Comparison of ENCODE assay signal across 23 mouse cellular contexts in genomic region chr14:121552586-121552985, GRCm38 (mm10). TPM values are rescaled to one million over a fixed set of nuclear protein-coding genes. Genes with fewer than 3 reads are reported as not detected.
DNase-seq lines count a peak whose midpoint lies in the region; ATAC-seq and TF ChIP-seq lines count a peak whose summit lies in the region.
"Had no signal": no experiment of that assay in that cellular context is flagged by ENCODE, and none has a peak within 500 bp of the region (broad histone marks: within the 10 kb centered on the region; RNA-seq: fewer than 3 reads in every experiment).

No protein-coding gene starts in this region.

- peaks cover 23% of the 10 kb centered on the region for H3K4me1 ChIP-seq in small intestine, adult 2 months (ENCODE audit: control insufficient read depth, insufficient read depth, insufficient read length, low read length)
- no peaks in the 10 kb centered on the region; the same call in 1 of the 2 replicates for H3K4me1 ChIP-seq in midbrain, embryonic 11.5 days (ENCODE audit: control insufficient read depth, insufficient read depth, low read length)
- no peaks in the 10 kb centered on the region for H3K4me1 ChIP-seq in forebrain, embryonic 14.5 days (ENCODE audit: control insufficient read depth, insufficient read depth, low read length)
- H3K4me1 ChIP-seq: forebrain, embryonic 12.5 days had no signal

- peak; percentile 34 for DNase-seq in CD4-positive helper T cell, adult 2 months (ENCODE audit: low read depth, low spot score)
- DNase-seq in T-cell, adult 2 months (ENCODE audit: low spot score), result peak; percentile 54
- peak; percentile 49 for DNase-seq in thymus, postnatal 14 days
- no peak for DNase-seq in midbrain, embryonic 11.5 days (ENCODE audit: low spot score, missing footprints)
- DNase-seq in urinary bladder, postnatal 10 days (ENCODE audit: low spot score), result no peak
- no peak for DNase-seq in forebrain, embryonic 14.5 days (ENCODE audit: low spot score)
- DNase-seq in spleen, adult 18-20 months, result no peak
- DNase-seq: adrenal gland, adult 8-10 months; cerebellum, adult 11 months; cerebellum, adult 9-10 months; cerebellum, postnatal 25 days; gastrocnemius, postnatal 10 days; heart, adult 18-20 months; heart, postnatal 14 days had no signal

- no peak overlapping the region for H3K9ac ChIP-seq in midbrain, embryonic 11.5 days (ENCODE audit: low read length)
- H3K9ac ChIP-seq in forebrain, embryonic 14.5 days (ENCODE audit: low read length), result no peak overlapping the region
- H3K9ac ChIP-seq: embryonic facial prominence, embryonic 13.5 days; forebrain, embryonic 12.5 days; hindbrain, embryonic 14.5 days; intestine, embryonic 15.5 days had no signal

- TF ChIP-seq CTCF in small intestine, adult 2 months (IDR thresholded peaks at IDR 0.05; ENCODE audit: extremely low read depth, insufficient read length, insufficient replicate concordance, low read depth, low read length), result no peak

- H3K36me3 ChIP-seq in small intestine, adult 2 months (ENCODE audit: control insufficient read depth, insufficient read depth, low read length), result no peaks in the 10 kb centered on the region; the same call in 1 of the 2 replicates
- 0 out of 2 replicates have a peak, but pooled peaks cover 3% of the 10 kb centered on the region for H3K36me3 ChIP-seq in midbrain, embryonic 11.5 days (ENCODE audit: control insufficient read depth, insufficient read depth, low read length)
- no peaks in the 10 kb centered on the region for H3K36me3 ChIP-seq in forebrain, embryonic 14.5 days (ENCODE audit: control insufficient read depth, insufficient read depth, low read length)
- H3K36me3 ChIP-seq: embryonic facial prominence, embryonic 13.5 days; forebrain, embryonic 12.5 days; hindbrain, embryonic 10.5 days had no signal

- H3K4me2 ChIP-seq in midbrain, embryonic 11.5 days, result no peak overlapping the region
- no peak overlapping the region for H3K4me2 ChIP-seq in forebrain, embryonic 14.5 days (ENCODE audit: low read length)
- H3K4me2 ChIP-seq: embryonic facial prominence, embryonic 13.5 days; forebrain, embryonic 12.5 days; hindbrain, embryonic 14.5 days; intestine, embryonic 15.5 days had no signal

- no peak for TF ChIP-seq POLR2A in small intestine, adult 2 months (IDR thresholded peaks at IDR 0.05; ENCODE audit: low read depth, low read length)

- H3K9me3 ChIP-seq in midbrain, embryonic 11.5 days (ENCODE audit: control insufficient read depth, low read length), result no peaks in the 10 kb centered on the region
- H3K9me3 ChIP-seq in forebrain, embryonic 14.5 days (replicated peaks; ENCODE audit: control insufficient read depth, low read length), result no peaks in the 10 kb centered on the region
- H3K9me3 ChIP-seq: embryonic facial prominence, embryonic 13.5 days; forebrain, embryonic 12.5 days; heart, embryonic 10.5 days; hindbrain, embryonic 10.5 days; intestine, embryonic 15.5 days had no signal

- H3K27ac ChIP-seq in small intestine, adult 2 months (ENCODE audit: insufficient read depth, low read depth, low read length), result peak overlapping the region; percentile 91
- no peak overlapping the region for H3K27ac ChIP-seq in midbrain, embryonic 11.5 days (ENCODE audit: low read depth, low read length)
- no peak overlapping the region for H3K27ac ChIP-seq in forebrain, embryonic 14.5 days (ENCODE audit: low read depth, low read length)
- H3K27ac ChIP-seq: embryonic facial prominence, embryonic 13.5 days; forebrain, embryonic 12.5 days; heart, embryonic 10.5 days; hindbrain, embryonic 10.5 days; hindbrain, embryonic 14.5 days; intestine, embryonic 15.5 days had no signal

- ATAC-seq in midbrain, embryonic 11.5 days (ENCODE audit: low FRiP score), result no peak
- no peak for ATAC-seq in forebrain, embryonic 14.5 days
- ATAC-seq: intestine, embryonic 15.5 days; Patski had no signal

- no peaks in the 10 kb centered on the region for H3K27me3 ChIP-seq in small intestine, adult 2 months (ENCODE audit: control insufficient read depth, insufficient read depth, low read length)
- no peaks in the 10 kb centered on the region for H3K27me3 ChIP-seq in midbrain, embryonic 11.5 days (ENCODE audit: control insufficient read depth, insufficient read depth, low read length)
- no peaks in the 10 kb centered on the region for H3K27me3 ChIP-seq in forebrain, embryonic 14.5 days (replicated peaks; ENCODE audit: control insufficient read depth, insufficient read depth, low read length)
- H3K27me3 ChIP-seq: CH12.LX; forebrain, embryonic 12.5 days; intestine, embryonic 15.5 days; Patski had no signal

- H3K4me3 ChIP-seq in small intestine, adult 2 months (ENCODE audit: low read depth, low read length), result no peak overlapping the region
- H3K4me3 ChIP-seq in midbrain, embryonic 11.5 days (ENCODE audit: low read depth, low read length), result no peak overlapping the region
- H3K4me3 ChIP-seq in forebrain, embryonic 14.5 days (ENCODE audit: low read depth, low read length), result no peak overlapping the region
- H3K4me3 ChIP-seq: embryonic facial prominence, embryonic 13.5 days; forebrain, embryonic 12.5 days; heart, embryonic 10.5 days; hindbrain, embryonic 10.5 days; intestine, embryonic 15.5 days had no signal

- 89% methylated on average over 5 of the region's 5 CpGs for WGBS in small intestine, adult 2 months
- 79% methylated on average over 5 of the region's 5 CpGs for WGBS in midbrain, embryonic 11.5 days
- 80% methylated on average over 5 of the region's 5 CpGs for WGBS in forebrain, embryonic 14.5 days

RNA-seq across cellular contexts. Expression of gene Slc15a1, which starts 47.5 kb away (rescaled TPM):
- 31.3 and 304 TPM in 2 replicates for polyA plus RNA-seq in small intestine, adult 2 months (2012; rRNA removed)
- not detected in 2 replicates for polyA plus RNA-seq in midbrain, embryonic 11.5 days (2014; fragmentation: Nextera tagmentation; extraction: Ambion mirVana)
- not detected in 2 replicates for polyA plus RNA-seq in forebrain, embryonic 14.5 days (2014; fragmentation: Nextera tagmentation; extraction: Ambion mirVana)
- polyA plus RNA-seq: forebrain, embryonic 12.5 days; heart, embryonic 10.5 days; hindbrain, embryonic 14.5 days had no signal

Comparison
In these comparisons a context has a peak if more than half of its experiments do, and no peak if none do; other contexts are left out.
1. DNase-seq: peak in CD4-positive helper T cell, adult 2 months (single experiment), T-cell, adult 2 months (single experiment) and thymus, postnatal 14 days (single experiment); none in midbrain, embryonic 11.5 days (single experiment), urinary bladder, postnatal 10 days (single experiment), forebrain, embryonic 14.5 days (single experiment) and spleen, adult 18-20 months (0 of 2).
2. RNA of gene Slc15a1, which starts 47.5 kb away (polyA plus RNA-seq): 31.3 to 304 TPM in small intestine, adult 2 months; not detected in forebrain, embryonic 14.5 days and not detected in midbrain, embryonic 11.5 days; every median in the first group is over 10 times any median in the second.